Mouse (Mus musculus): ENCODE data around the gene Capn7. TPM values are rescaled to one million over a fixed set of nuclear protein-coding genes. Genes with fewer than 3 reads are reported as not detected.
A peak's percentile ranks its signal among the peaks of the same experiment; 100 is the strongest.

The Capn7 gene
- total RNA-seq, 2 experiments from 2014 or later: 27.2 to 30.2 TPM

GRCm38 (mm10) chr14:31412651-31413056 lies 76.2 kb downstream of the Capn7 start:
- peak; percentile 76 for DNase-seq (ENCODE audit: low spot score)

GRCm38 (mm10) chr14:31413475-31414086 lies 77.1 kb downstream of the Capn7 start:
- DNase-seq (ENCODE audit: low spot score): no peak

GRCm38 (mm10) chr14:31414235-31414966 lies 78.0 kb downstream of the Capn7 start:
- DNase-seq (ENCODE audit: low spot score): peak; percentile 60

GRCm38 (mm10) chr14:31414967-31415376 lies 78.5 kb downstream of the Capn7 start:
- DNase-seq (ENCODE audit: low spot score): peak; percentile 77

GRCm38 (mm10) chr14:31416411-31416810 lies 80.0 kb downstream of the Capn7 start:
- DNase-seq (ENCODE audit: low spot score): no peak

- DNase-seq (ENCODE audit: low spot score): no peak
These were observed 80.6 kb downstream of the Capn7 start for GRCm38 (mm10) chr14:31416835-31417549.

GRCm38 (mm10) chr14:31419279-31419678 lies 82.8 kb downstream of the Capn7 start:
- DNase-seq (ENCODE audit: low spot score): no peak

- no peak for DNase-seq (ENCODE audit: low spot score)
These were observed 83.7 kb downstream of the Capn7 start for GRCm38 (mm10) chr14:31420135-31420534.

GRCm38 (mm10) chr14:31420562-31420961 lies 84.1 kb downstream of the Capn7 start:
- no peak for DNase-seq (ENCODE audit: low spot score)

- no peak for DNase-seq (ENCODE audit: low spot score)
These were observed 84.5 kb downstream of the Capn7 start for GRCm38 (mm10) chr14:31420985-31421384.

Other genes starting within 250 kb of the Capn7 start
- gene Smim4, start 207.7 kb upstream of the Capn7 start, total RNA-seq (2021): 10 to 100 TPM; 24.6 to 33.8 TPM
- gene Nt5dc2, start 205.6 kb upstream of the Capn7 start, total RNA-seq (2021): 1 to 10 TPM in 1 of 2 experiments, under 1 TPM in 1; 0.57 to 1.3 TPM
- gene Stab1, start 168.0 kb upstream of the Capn7 start, total RNA-seq (2021): 10 to 100 TPM in 1 of 2 experiments, 1 to 10 TPM in 1; 9.7 to 16.7 TPM
- 100 to 1,000 TPM; 566 to 705 TPM for gene Tnnc1, start 128.3 kb upstream of the Capn7 start, total RNA-seq (2021)
- gene Nisch, start 119.7 kb upstream of the Capn7 start, total RNA-seq (2021): 10 to 100 TPM; 52.3 to 59.6 TPM
- gene Sema3g, start 118.8 kb upstream of the Capn7 start, total RNA-seq (2021): 1 to 10 TPM; 5.8 to 7.0 TPM
- gene Phf7, start 85.3 kb upstream of the Capn7 start, total RNA-seq (2021): 10 to 100 TPM in 1 of 2 experiments, 1 to 10 TPM in 1; 9.2 to 10.8 TPM
- gene Bap1, start 85.2 kb upstream of the Capn7 start, total RNA-seq (2021): 10 to 100 TPM; 40.7 to 46.8 TPM
- gene Dnah1, start 12.7 kb upstream of the Capn7 start, total RNA-seq (2021): under 1 TPM; 0.14 to 0.16 TPM
- gene Sh3bp5, start 99.4 kb downstream of the Capn7 start, total RNA-seq (2021): 10 to 100 TPM; 53.6 to 65.7 TPM
- 10 to 100 TPM; 10.3 to 13.1 TPM for gene Eaf1, start 157.8 kb downstream of the Capn7 start, total RNA-seq (2021)
- gene Mettl6, start 158.4 kb downstream of the Capn7 start, total RNA-seq (2021): 1 to 10 TPM; 7.3 to 8.2 TPM

All from gastrocnemius, adult 18-20 months (tissue).